Mouse (Mus musculus) kidney, postnatal 0 days (tissue): ENCODE data around the gene Vipas39. TPM values are rescaled to one million over a fixed set of nuclear protein-coding genes. Genes with fewer than 3 reads are reported as not detected.

ENCODE experiments used
- ATAC-seq: fragments of 200-750 bp; cut with Nextera tagmentation; replicated peaks from 2 replicates; pipeline ENCODE4 v1.8.0; 2017; ENCODE audit warnings: low read depth, moderate number of reproducible peaks, moderate TSS enrichment, moderate library complexity; ENCODE audit not compliant: low FRiP score
- DNase-seq: peaks from one replicate; pipeline ENCODE4 v3.0.0-alpha.2; 2016; ENCODE audit warnings: low spot score
- H3K27ac ChIP-seq: fragments of 300-500 bp; sonication (generic); 2 replicates; pipeline ENCODE4 v1.5.1; 2014; ENCODE audit warnings: mild to moderate bottlenecking
- H3K27me3 ChIP-seq: fragments of 300-500 bp; sonication (generic); 2 replicates; pipeline ENCODE4 v1.6.1; 2014; ENCODE audit warnings: low read length, mixed read lengths; ENCODE audit not compliant: insufficient read depth
- H3K36me3 ChIP-seq: fragments of 300-500 bp; sonication (generic); 2 replicates; pipeline ENCODE4 v1.6.1; 2014; ENCODE audit warnings: low read length, mixed read lengths; ENCODE audit not compliant: insufficient read depth
- H3K4me1 ChIP-seq: fragments of 300-500 bp; sonication (generic); replicated peaks from 2 replicates; pipeline ENCODE4 v1.6.1; 2014; ENCODE audit warnings: antibody characterized with exemption, low read length, mixed read lengths; ENCODE audit not compliant: insufficient read depth
- H3K4me2 ChIP-seq: fragments of 300-500 bp; sonication (generic); 2 replicates; pipeline ENCODE4 v1.6.1; 2014; ENCODE audit warnings: mild to moderate bottlenecking, low read length, moderate library complexity, mixed read lengths
- H3K4me3 ChIP-seq: fragments of 300-500 bp; sonication (generic); replicated peaks from 2 replicates; pipeline ENCODE4 v1.5.1; 2014; ENCODE audit warnings: low read depth, low read length
- H3K9ac ChIP-seq: fragments of 300-500 bp; sonication (generic); 2 replicates; pipeline ENCODE4 v1.6.1; 2014; ENCODE audit warnings: low read depth, low read length
- H3K9me3 ChIP-seq: fragments of 300-500 bp; sonication (generic); replicated peaks from 2 replicates; pipeline ENCODE4 v1.6.1; 2016; ENCODE audit warnings: low read length, inconsistent platforms, mixed read lengths
- CTCF ChIP-seq: IDR thresholded peaks from 2 replicates; pipeline ENCODE4 v1.5.1; 2016; ENCODE audit warnings: antibody characterized with exemption, low read depth, mild to moderate bottlenecking, moderate library complexity
- WGBS: fragments of 180-500 bp; shearing (Covaris S2); extraction: QIAGEN DNeasy Blood & Tissue Kit; methylation state at CpG from one replicate; pipeline ENCODE4 v1.1.7; 2014; 5-methylcytosine and 5-hydroxymethylcytosine counted together
- polyA plus RNA-seq: library from polyadenylated mRNA; unstranded; fragments of >200 nt; fragmentation: Nextera tagmentation; extraction: Ambion mirVana; gene quantifications from 2 replicates; pipeline ENCODE4 v1.2.1, GENCODE M21; 2015

The Vipas39 gene
- polyA plus RNA-seq, 1 experiment from 2014 or later, result 38.1 TPM

DNA sequence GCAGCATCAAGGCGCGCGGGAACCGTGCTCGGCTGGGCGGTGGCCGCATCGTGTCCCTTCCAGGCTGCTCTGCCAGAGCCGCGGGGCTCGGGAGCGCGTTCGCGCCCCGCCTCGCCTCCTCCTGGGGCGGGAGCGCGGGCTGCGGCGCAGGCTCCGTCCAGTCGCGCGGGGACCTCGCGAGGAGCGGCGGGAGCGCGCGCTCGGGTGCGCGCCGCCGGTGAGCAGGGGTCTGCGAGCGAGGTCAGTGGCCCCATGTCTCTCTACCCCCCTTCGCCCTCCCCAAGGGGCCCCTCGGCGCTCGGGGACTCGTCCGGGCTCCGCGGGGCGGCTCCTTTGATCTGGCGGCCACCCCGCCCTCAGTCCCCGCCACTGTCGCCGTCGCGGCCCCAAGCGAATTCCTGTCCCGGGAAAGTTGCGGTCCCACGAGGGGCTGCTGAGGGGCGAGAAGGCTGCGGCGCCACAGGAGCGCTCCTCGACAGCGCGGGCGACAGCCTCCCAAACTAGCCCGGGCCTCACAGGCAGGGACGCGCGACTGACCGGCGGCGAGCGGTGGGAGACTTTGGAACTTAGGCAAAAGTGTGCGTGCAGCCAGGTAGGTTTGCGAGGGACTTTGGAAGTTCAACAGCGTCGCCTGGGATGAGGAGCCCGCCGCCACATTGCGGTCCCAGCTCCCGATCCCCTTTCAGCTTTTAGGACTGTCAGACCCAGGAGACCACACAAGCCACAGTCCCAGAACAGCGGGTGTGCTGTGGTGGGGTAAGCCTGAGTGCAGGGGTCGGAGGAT, 33.8 kb upstream of the Vipas39 start, which contains the start of gene Ism2:
Ism2 (minus strand) TSS at position 49 of the 784 bp plus-strand sequence.
- peak within 1 kb of the TSS; percentile 75 for H3K4me3 ChIP-seq
- no peak within 1 kb of the TSS for H3K27ac ChIP-seq
- WGBS, result under 1% methylated on average over 72 of the region's 86 CpGs
- peak; percentile 71 for ATAC-seq
- no peaks in the 10 kb centered on the region for H3K36me3 ChIP-seq
- 0 out of 2 replicates have a peak, but pooled peaks cover 4% of the 10 kb centered on the region for H3K27me3 ChIP-seq
- H3K9ac ChIP-seq, result peak within 1 kb of the TSS; percentile 68
- no peaks in the 10 kb centered on the region for H3K9me3 ChIP-seq
- no peaks in the 10 kb centered on the region for H3K4me1 ChIP-seq
- no peak for TF ChIP-seq CTCF
- peak within 1 kb of the TSS; percentile 99 for H3K4me2 ChIP-seq
- DNase-seq, result peak; percentile 22

DNA sequence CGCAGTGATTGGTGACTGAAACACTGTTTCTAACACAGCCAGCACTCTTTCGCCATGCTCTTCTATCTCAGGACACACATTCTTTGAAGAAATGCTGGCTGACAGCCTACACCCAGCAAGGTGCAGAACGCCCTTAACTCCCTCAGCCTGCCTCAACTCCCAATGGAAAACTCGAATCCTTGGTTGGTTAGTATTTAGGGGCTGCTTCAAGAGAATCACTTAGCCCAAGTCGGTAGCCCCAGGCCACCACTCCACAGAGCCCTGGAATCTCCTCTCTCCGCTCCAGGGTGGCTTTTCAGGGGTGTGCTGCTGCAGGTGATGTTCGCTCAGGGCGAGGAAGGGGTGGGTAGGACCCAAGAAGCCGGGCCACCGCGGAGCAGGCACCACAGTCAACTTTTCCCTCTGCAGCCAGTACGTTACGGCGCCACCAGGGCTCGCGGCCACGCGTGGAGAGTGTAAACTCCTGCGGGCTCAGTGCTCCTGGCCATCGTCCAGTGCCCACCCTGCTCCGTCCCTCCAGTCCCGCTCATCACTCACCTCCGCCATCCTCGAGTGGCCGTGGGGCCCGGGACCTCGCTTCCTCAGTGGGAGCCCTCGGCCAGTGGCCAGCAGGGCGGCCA, 33.1 kb upstream of the Vipas39 start:
- peak; percentile 19; the same call in 1 of the 2 replicates for ATAC-seq
- Histone ChIP-seq H3K4me2 (peak overlapping the region; percentile 99), H3K4me1 (no peaks in the 10 kb centered on the region), H3K9ac (peak overlapping the region; percentile 68), H3K9me3 (no peaks in the 10 kb centered on the region), H3K36me3 (no peaks in the 10 kb centered on the region), H3K4me3 (peak overlapping the region; percentile 75), H3K27me3 (0 out of 2 replicates have a peak, but pooled peaks cover 4% of the 10 kb centered on the region), H3K27ac (no peak overlapping the region)
- no peak for DNase-seq
- 9% methylated on average over 29 of the region's 29 CpGs for WGBS
- TF ChIP-seq CTCF, result no peak; the same call in 1 of the 2 replicates

DNA sequence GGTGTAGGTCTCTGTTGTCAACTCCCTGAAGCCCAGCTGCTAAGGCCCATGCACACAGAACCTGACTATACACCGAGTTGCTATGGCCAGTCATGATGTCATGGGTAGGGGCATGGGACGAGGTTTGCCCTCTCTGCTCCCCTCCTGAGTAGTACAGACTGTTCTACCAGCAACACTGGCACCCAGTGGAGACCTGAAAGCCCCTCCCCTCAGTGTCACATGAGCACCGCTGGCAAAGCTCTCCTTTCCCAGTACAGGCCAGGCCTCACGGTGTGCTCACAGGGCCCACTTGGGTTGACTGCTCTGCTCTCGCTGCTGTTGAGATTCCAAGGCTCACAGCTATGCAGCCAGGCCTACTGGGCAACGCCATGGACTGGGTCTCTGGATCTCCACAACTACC, 27.9 kb upstream of the Vipas39 start:
- H3K9me3 ChIP-seq, result no peaks in the 10 kb centered on the region
- WGBS, result 72% methylated on average over 6 of the region's 6 CpGs
- DNase-seq (no peak), ATAC-seq (peak; percentile 63; the same call in 1 of the 2 replicates)
- no peak overlapping the region for H3K4me2 ChIP-seq
- no peaks in the 10 kb centered on the region for H3K4me1 ChIP-seq
- H3K4me3 ChIP-seq, result no peak overlapping the region
- no peaks in the 10 kb centered on the region for H3K27me3 ChIP-seq
- H3K36me3 ChIP-seq, result no peaks in the 10 kb centered on the region
- TF ChIP-seq CTCF, result no peak
- no peak overlapping the region for H3K27ac ChIP-seq
- H3K9ac ChIP-seq, result no peak overlapping the region

DNA sequence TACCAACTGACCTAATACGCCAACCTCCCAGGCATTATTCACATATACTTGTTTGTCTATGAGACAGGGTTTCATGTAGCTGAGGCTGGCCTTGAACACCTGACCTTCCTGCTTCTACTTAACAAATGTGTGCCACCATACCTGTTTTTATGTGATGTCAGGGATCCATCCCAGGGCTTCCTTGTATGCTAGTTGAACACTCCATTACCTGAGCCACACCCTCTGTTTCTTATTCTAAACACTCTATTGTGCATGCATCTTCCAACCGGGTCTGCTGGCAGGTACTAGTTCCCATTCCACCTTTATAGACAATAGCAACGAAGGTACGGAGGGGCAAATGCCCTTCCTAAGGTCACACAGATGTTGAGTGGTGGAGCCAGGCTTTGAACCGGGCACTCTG, 23.0 kb upstream of the Vipas39 start:
- Histone ChIP-seq H3K36me3 (no peaks in the 10 kb centered on the region), H3K9ac (no peak overlapping the region), H3K4me1 (no peaks in the 10 kb centered on the region), H3K4me2 (no peak overlapping the region), H3K4me3 (no peak overlapping the region), H3K9me3 (no peaks in the 10 kb centered on the region), H3K27ac (no peak overlapping the region), H3K27me3 (no peaks in the 10 kb centered on the region)
- DNase-seq, result no peak
- no peak for ATAC-seq
- WGBS, result 96% methylated on average over 5 of the region's 5 CpGs
- no peak for TF ChIP-seq CTCF

DNA sequence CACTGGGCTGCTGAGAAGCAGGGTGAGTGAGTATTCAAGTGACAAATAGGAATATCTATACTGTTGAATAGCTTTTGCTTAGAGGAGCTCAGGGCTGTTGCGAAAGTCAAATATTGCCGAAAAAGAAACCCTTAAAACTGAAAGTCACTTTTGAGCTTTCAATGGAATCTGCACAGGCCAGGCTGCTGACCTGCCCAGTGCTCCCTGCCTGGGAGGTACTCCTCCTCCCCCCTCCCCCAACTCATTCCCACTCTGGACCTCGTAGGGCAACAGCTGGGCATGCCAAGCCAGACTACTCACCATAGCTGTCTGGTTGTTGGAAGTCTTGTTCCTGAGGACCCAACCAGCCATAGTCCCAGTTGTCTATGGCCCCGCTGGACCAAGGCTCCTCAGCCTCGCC, 18.7 kb upstream of the Vipas39 start:
- no peak overlapping the region for H3K4me3 ChIP-seq
- 86% methylated on average over 5 of the region's 5 CpGs for WGBS
- DNase-seq (no peak), ATAC-seq (no peak)
- TF ChIP-seq CTCF, result no peak
- H3K27ac ChIP-seq, result no peak overlapping the region
- 0 out of 2 replicates have a peak, but pooled peaks cover under 1% of the 10 kb centered on the region for H3K4me1 ChIP-seq
- no peaks in the 10 kb centered on the region for H3K27me3 ChIP-seq
- no peaks in the 10 kb centered on the region for H3K9me3 ChIP-seq
- H3K9ac ChIP-seq, result no peak overlapping the region
- no peak overlapping the region for H3K4me2 ChIP-seq
- H3K36me3 ChIP-seq, result no peaks in the 10 kb centered on the region

DNA sequence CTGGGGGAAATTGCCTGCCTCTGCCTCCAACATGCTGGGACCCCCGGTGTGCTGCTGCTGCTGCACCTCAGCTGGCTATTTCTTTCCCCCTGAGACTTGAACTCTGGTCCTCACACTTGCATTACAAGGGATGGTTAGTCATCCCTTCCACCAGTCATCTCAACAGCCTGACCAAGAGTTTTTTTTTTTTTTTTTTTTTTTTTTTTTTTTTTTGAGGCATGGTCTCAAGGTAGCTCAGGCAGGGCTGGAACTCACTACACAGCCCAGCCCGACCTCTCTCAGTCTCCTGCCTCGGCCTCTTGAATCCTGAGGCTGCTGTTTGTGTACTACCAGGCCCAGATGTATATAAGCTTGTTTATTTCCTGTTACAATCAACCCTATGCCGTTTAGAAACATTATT, 18.2 kb upstream of the Vipas39 start:
- H3K27ac ChIP-seq, result no peak overlapping the region
- H3K9me3 ChIP-seq, result no peaks in the 10 kb centered on the region
- H3K36me3 ChIP-seq, result no peaks in the 10 kb centered on the region
- no peak overlapping the region for H3K4me2 ChIP-seq
- H3K4me3 ChIP-seq, result no peak overlapping the region
- H3K9ac ChIP-seq, result no peak overlapping the region
- DNase-seq (no peak), ATAC-seq (no peak)
- WGBS, result 76% methylated on average over 4 of the region's 4 CpGs
- H3K27me3 ChIP-seq, result no peaks in the 10 kb centered on the region
- no peak for TF ChIP-seq CTCF
- H3K4me1 ChIP-seq, result peaks cover 5% of the 10 kb centered on the region; the same call in 1 of the 2 replicates
